Mouse (Mus musculus): ENCODE measurements around the gene Ccn2. TPM values are rescaled to one million over a fixed set of nuclear protein-coding genes. Genes with fewer than 3 reads are reported as not detected.
A peak's percentile ranks its signal among the peaks of the same experiment; 100 is the strongest.

Gene Ccn2
- polyA plus RNA-seq, 1 experiment from 2014 or later: 71.1 TPM

- Histone ChIP-seq H3K4me3 (ENCODE audit: low read depth, low read length) (no peak overlapping the region), H3K4me1 (ENCODE audit: insufficient read depth, low read depth, low read length) (peaks cover 4% of the 10 kb centered on the region; the same call in 1 of the 2 replicates), H3K27me3 (replicated peaks; ENCODE audit: insufficient read depth, low read length) (no peaks in the 10 kb centered on the region), H3K9me3 (ENCODE audit: low read length) (no peaks in the 10 kb centered on the region), H3K36me3 (ENCODE audit: insufficient read depth, low read length) (no peaks in the 10 kb centered on the region), H3K9ac (replicated peaks; ENCODE audit: low read depth) (no peak overlapping the region), H3K27ac (ENCODE audit: low read length) (no peak overlapping the region), H3K4me2 (replicated peaks; ENCODE audit: low read depth, low read length) (no peak overlapping the region)
- WGBS: 53% methylated on average over 4 of the region's 4 CpGs
- ATAC-seq (no peak), DNase-seq (ENCODE audit: low spot score) (no peak)
- TF ChIP-seq EP300 (IDR thresholded peaks at IDR 0.05): no peak
- no peak for TF ChIP-seq CTCF (IDR thresholded peaks at IDR 0.05)
Observed at GRCm38 (mm10) chr10:24572044-24572960, 22.9 kb upstream of the Ccn2 start.

DNA sequence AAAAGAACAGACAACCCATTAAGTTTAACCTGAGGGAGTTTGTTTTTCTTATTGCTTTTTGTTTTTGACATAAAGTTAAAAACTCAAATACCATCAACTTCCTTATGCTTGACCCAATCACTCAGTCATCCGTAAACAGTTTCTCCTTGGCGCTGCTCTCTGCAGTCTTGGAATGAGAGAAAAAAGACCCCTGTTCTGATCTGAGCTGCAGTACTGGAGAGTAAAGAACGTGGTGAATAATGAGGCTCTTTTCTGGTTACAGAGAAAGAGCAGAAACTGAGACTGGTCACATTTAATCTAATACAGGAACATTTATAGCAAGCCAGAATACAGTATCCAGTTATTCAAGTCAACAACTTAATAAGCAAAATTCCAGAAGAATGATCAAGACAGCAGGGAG, 21.8 kb upstream of the Ccn2 start:
- H3K9me3 ChIP-seq (ENCODE audit: low read length): no peaks in the 10 kb centered on the region
- H3K4me3 ChIP-seq (ENCODE audit: low read depth, low read length): no peak overlapping the region
- H3K4me2 ChIP-seq (replicated peaks; ENCODE audit: low read depth, low read length): no peak overlapping the region
- H3K9ac ChIP-seq (replicated peaks; ENCODE audit: low read depth): no peak overlapping the region
- H3K27me3 ChIP-seq (replicated peaks; ENCODE audit: insufficient read depth, low read length): no peaks in the 10 kb centered on the region
- H3K36me3 ChIP-seq (ENCODE audit: insufficient read depth, low read length): no peaks in the 10 kb centered on the region
- H3K27ac ChIP-seq (ENCODE audit: low read length): no peak overlapping the region
- no peak for DNase-seq (ENCODE audit: low spot score)
- WGBS: 57% methylated on average over 3 of the region's 3 CpGs
- ATAC-seq: no peak
- H3K4me1 ChIP-seq (ENCODE audit: insufficient read depth, low read depth, low read length): peaks cover 4% of the 10 kb centered on the region; the same call in 1 of the 2 replicates
- TF ChIP-seq CTCF (IDR thresholded peaks at IDR 0.05) (no peak), EP300 (IDR thresholded peaks at IDR 0.05) (no peak)

- no peaks in the 10 kb centered on the region for H3K36me3 ChIP-seq (ENCODE audit: insufficient read depth, low read length)
- peak; percentile 52 for DNase-seq (ENCODE audit: low spot score)
- no peak overlapping the region for H3K27ac ChIP-seq (ENCODE audit: low read length)
- H3K4me1 ChIP-seq (ENCODE audit: insufficient read depth, low read depth, low read length): no peaks in the 10 kb centered on the region
- H3K4me2 ChIP-seq (replicated peaks; ENCODE audit: low read depth, low read length): no peak overlapping the region
- WGBS: 43% methylated on average over 3 of the region's 3 CpGs
- no peak overlapping the region for H3K9ac ChIP-seq (replicated peaks; ENCODE audit: low read depth)
- H3K4me3 ChIP-seq (ENCODE audit: low read depth, low read length): no peak overlapping the region
- H3K9me3 ChIP-seq (ENCODE audit: low read length): no peaks in the 10 kb centered on the region
- peak; percentile 54; the same call in 1 of the 2 replicates for ATAC-seq
- TF ChIP-seq CTCF (IDR thresholded peaks at IDR 0.05) (no peak), EP300 (IDR thresholded peaks at IDR 0.05) (peak; percentile 35)
- H3K27me3 ChIP-seq (replicated peaks; ENCODE audit: insufficient read depth, low read length): no peaks in the 10 kb centered on the region
Observed at GRCm38 (mm10) chr10:24581076-24581475, 14.2 kb upstream of the Ccn2 start.

DNA sequence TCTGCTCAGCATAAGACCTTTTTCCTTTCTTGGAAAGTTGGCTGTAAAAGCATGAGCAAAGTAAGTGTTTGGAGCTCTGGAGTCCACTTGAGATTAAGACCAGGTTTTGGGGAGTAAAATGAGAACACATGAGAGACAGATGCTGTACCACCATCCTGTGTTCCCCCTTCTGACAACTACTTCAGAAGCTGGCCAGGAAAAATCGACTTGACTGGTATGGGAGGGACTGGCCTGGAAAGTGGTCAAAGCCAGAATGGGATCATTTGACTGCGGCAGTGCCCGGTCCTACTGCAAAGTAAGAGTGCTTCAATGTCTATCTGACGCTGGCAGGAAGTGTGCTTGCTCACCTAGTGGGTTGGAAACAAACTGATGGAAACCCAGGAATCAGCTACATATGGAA, 6.4 kb upstream of the Ccn2 start:
- TF ChIP-seq EP300 (IDR thresholded peaks at IDR 0.05) (no peak), CTCF (IDR thresholded peaks at IDR 0.05) (no peak)
- Histone ChIP-seq H3K4me1 (ENCODE audit: insufficient read depth, low read depth, low read length) (peaks cover 8% of the 10 kb centered on the region; the same call in 1 of the 2 replicates), H3K4me2 (replicated peaks; ENCODE audit: low read depth, low read length) (no peak overlapping the region), H3K4me3 (ENCODE audit: low read depth, low read length) (no peak overlapping the region), H3K36me3 (ENCODE audit: insufficient read depth, low read length) (no peaks in the 10 kb centered on the region), H3K9me3 (ENCODE audit: low read length) (no peaks in the 10 kb centered on the region), H3K27ac (ENCODE audit: low read length) (no peak overlapping the region), H3K27me3 (replicated peaks; ENCODE audit: insufficient read depth, low read length) (no peaks in the 10 kb centered on the region), H3K9ac (replicated peaks; ENCODE audit: low read depth) (no peak overlapping the region)
- no peak for ATAC-seq
- WGBS: 59% methylated on average over 4 of the region's 4 CpGs
- DNase-seq (ENCODE audit: low spot score): no peak

DNA sequence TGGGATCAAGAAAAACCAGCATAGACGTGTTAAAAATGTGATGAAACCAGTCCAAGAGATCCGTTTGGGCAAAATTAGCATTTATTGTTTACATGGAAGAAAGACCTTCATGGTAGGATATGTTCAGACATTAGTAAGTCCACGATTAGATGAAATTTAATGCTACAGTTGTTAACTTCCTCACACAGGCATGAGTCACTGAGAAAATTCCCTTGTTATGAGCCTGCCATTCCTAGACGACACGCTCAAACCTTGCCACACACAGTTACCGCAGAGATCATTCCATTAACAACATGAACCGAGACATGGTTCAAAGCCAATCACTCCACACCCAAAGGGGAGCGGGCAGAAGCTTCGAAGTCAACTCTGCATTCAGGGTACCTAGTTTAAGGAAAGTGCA, 6.0 kb upstream of the Ccn2 start:
- DNase-seq (ENCODE audit: low spot score): no peak
- Histone ChIP-seq H3K4me2 (replicated peaks; ENCODE audit: low read depth, low read length) (no peak overlapping the region), H3K27ac (ENCODE audit: low read length) (no peak overlapping the region), H3K27me3 (replicated peaks; ENCODE audit: insufficient read depth, low read length) (no peaks in the 10 kb centered on the region), H3K9me3 (ENCODE audit: low read length) (no peaks in the 10 kb centered on the region), H3K9ac (replicated peaks; ENCODE audit: low read depth) (no peak overlapping the region), H3K36me3 (ENCODE audit: insufficient read depth, low read length) (no peaks in the 10 kb centered on the region), H3K4me1 (ENCODE audit: insufficient read depth, low read depth, low read length) (peaks cover 8% of the 10 kb centered on the region; the same call in 1 of the 2 replicates), H3K4me3 (ENCODE audit: low read depth, low read length) (no peak overlapping the region)
- TF ChIP-seq CTCF (IDR thresholded peaks at IDR 0.05) (no peak), EP300 (IDR thresholded peaks at IDR 0.05) (no peak)
- WGBS: 88% methylated on average over 9 of the region's 9 CpGs
- ATAC-seq: no peak

- WGBS: 75% methylated on average over 4 of the region's 4 CpGs
- Histone ChIP-seq H3K9me3 (ENCODE audit: low read length) (no peaks in the 10 kb centered on the region), H3K36me3 (ENCODE audit: insufficient read depth, low read length) (no peaks in the 10 kb centered on the region), H3K9ac (replicated peaks; ENCODE audit: low read depth) (no peak overlapping the region), H3K4me2 (replicated peaks; ENCODE audit: low read depth, low read length) (no peak overlapping the region), H3K4me1 (ENCODE audit: insufficient read depth, low read depth, low read length) (peaks cover 8% of the 10 kb centered on the region; the same call in 1 of the 2 replicates), H3K27ac (ENCODE audit: low read length) (no peak overlapping the region), H3K27me3 (replicated peaks; ENCODE audit: insufficient read depth, low read length) (no peaks in the 10 kb centered on the region), H3K4me3 (ENCODE audit: low read depth, low read length) (no peak overlapping the region)
- DNase-seq (ENCODE audit: low spot score) (no peak), ATAC-seq (no peak)
- TF ChIP-seq EP300 (IDR thresholded peaks at IDR 0.05): no peak
- TF ChIP-seq CTCF (IDR thresholded peaks at IDR 0.05): no peak
Observed at GRCm38 (mm10) chr10:24590546-24590945, 4.7 kb upstream of the Ccn2 start.
